Mouse (Mus musculus): ENCODE data around the gene Deup1.

- TF ChIP-seq POLR2A (IDR thresholded peaks at IDR 0.05; ENCODE audit: extremely low read depth, insufficient read depth, low read length) (no peak), CTCF (IDR thresholded peaks at IDR 0.05; ENCODE audit: extremely low read depth, insufficient read depth, low read length) (no peak)
Observed at GRCm38 (mm10) chr9:15560451-15560850, 67.3 kb downstream of the Deup1 start.

Measured in cortical plate, adult 2 months (tissue).